Mouse (Mus musculus) CD8-positive naive resting alpha-beta T cell, adult 57 days (primary cell): Measurements from ENCODE around the gene Gm13088. TPM values are rescaled to one million over a fixed set of nuclear protein-coding genes. Genes with fewer than 3 reads are reported as not detected.

Experiments
- total RNA-seq: library from RNA; stranded (reverse); gene quantifications from one replicate; pipeline ENCODE4 v1.2.4, GENCODE M21; 2023

Gm13088 gene
- total RNA-seq, result not detected

DNA sequence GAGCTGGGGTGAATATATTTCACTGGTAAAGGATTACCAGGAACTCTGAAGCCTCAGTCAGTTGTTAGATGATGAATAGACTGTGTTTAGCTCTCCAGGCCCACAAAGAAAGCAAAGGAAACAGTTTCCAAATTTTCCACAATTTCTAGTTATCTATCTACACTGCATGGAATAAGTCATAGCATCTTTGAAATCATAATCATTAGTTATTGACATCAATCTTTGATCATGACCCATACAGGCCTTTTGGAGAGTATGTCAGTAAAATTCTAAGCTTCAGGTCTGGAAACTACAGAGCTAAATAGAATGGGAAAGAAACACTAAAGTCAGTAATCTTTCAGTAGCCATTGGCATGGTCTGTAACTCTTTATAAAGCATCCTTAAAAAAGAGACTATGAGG is at the start of gene Gm13088:
Gm13088 (minus strand) TSS at position 101 of the 400 bp plus-strand sequence.

GRCm38 (mm10) chr4:143702611-143703010 is 45.6 kb upstream of the Gm13088 start, which contains the start of gene Gm13089:
TSS of gene Gm13089 (minus strand) at chr4:143702711.

GRCm38 (mm10) chr4:143614703-143615102 is 42.3 kb downstream of the Gm13088 start, which contains the start of gene Gm13083:
TSS of gene Gm13083 (plus strand) at chr4:143615003.

Other genes with a start within 250 kb of the Gm13088 start
- gene Pramef8, start 244.8 kb downstream of the Gm13088 start, total RNA-seq, result 62.6 TPM
- gene Oog4, start 206.9 kb downstream of the Gm13088 start, total RNA-seq, result not detected
- gene Gm13043, start 145.9 kb downstream of the Gm13088 start, total RNA-seq, result not detected
- gene Gm13040, start 121.3 kb downstream of the Gm13088 start, total RNA-seq, result not detected
- not detected for gene BC080695, start 105.5 kb downstream of the Gm13088 start, total RNA-seq
- gene Gm13057, start 105.5 kb downstream of the Gm13088 start, total RNA-seq, result not detected
- gene Gm13083, start 42.2 kb downstream of the Gm13088 start, total RNA-seq, result not detected
- gene Gm13089, start 45.5 kb upstream of the Gm13088 start, total RNA-seq, result not detected
- gene Gm13078, start 62.2 kb upstream of the Gm13088 start, total RNA-seq, result not detected
- not detected for gene Gm13023, start 132.1 kb upstream of the Gm13088 start, total RNA-seq
- not detected for gene Gm13084, start 158.8 kb upstream of the Gm13088 start, total RNA-seq
- not detected for gene Gm13103, start 189.3 kb upstream of the Gm13088 start, total RNA-seq
- not detected for gene Pramef6, start 243.1 kb upstream of the Gm13088 start, total RNA-seq